20 mouse cellular contexts compared by ENCODE assay signal in genomic region chr10:112648986-112649385, GRCm38 (mm10).
DNase-seq lines count a peak whose midpoint lies in the region.
"Had no signal": no experiment of that assay in that cellular context is flagged by ENCODE, and none has a peak within 500 bp of the region (broad histone marks: within the 10 kb centered on the region; RNA-seq: fewer than 3 reads in every experiment).

No protein-coding gene starts in this region.

- H3K9me3 ChIP-seq in embryonic facial prominence, embryonic 10.5 days: no peaks in the 10 kb centered on the region
- H3K9me3 ChIP-seq: embryonic facial prominence, embryonic 12.5 days; forebrain, embryonic 10.5 days; forebrain, embryonic 12.5 days; G1E had no signal

- H3K27me3 ChIP-seq in embryonic facial prominence, embryonic 10.5 days (replicated peaks; ENCODE audit: low read depth, poor library complexity, severe bottlenecking): no peaks in the 10 kb centered on the region
- H3K27me3 ChIP-seq: CH12.LX; embryonic facial prominence, embryonic 12.5 days; forebrain, embryonic 12.5 days had no signal

- no peaks in the 10 kb centered on the region for H3K4me1 ChIP-seq in embryonic facial prominence, embryonic 10.5 days
- H3K4me1 ChIP-seq: embryonic facial prominence, embryonic 12.5 days; forebrain, embryonic 10.5 days; forebrain, embryonic 12.5 days had no signal

- H3K36me3 ChIP-seq in embryonic facial prominence, embryonic 10.5 days (replicated peaks): no peaks in the 10 kb centered on the region
- H3K36me3 ChIP-seq: embryonic facial prominence, embryonic 12.5 days; forebrain, embryonic 10.5 days; forebrain, embryonic 12.5 days; G1E had no signal

- no peak overlapping the region for H3K4me3 ChIP-seq in embryonic facial prominence, embryonic 10.5 days
- H3K4me3 ChIP-seq: embryonic facial prominence, embryonic 12.5 days; erythroblast, embryonic 14.5 days; forebrain, embryonic 10.5 days; forebrain, embryonic 12.5 days had no signal

- 90% methylated on average over 3 of the region's 3 CpGs for WGBS in embryonic facial prominence, embryonic 10.5 days

- H3K27ac ChIP-seq in embryonic facial prominence, embryonic 10.5 days (replicated peaks): no peak overlapping the region
- H3K27ac ChIP-seq: embryonic facial prominence, embryonic 12.5 days; forebrain, embryonic 10.5 days; forebrain, embryonic 12.5 days had no signal

- peak; percentile 19 to 23 for DNase-seq in cerebellum, postnatal 14 days
- no peak for DNase-seq in cerebellum, adult 11 months
- peak; percentile 13 for DNase-seq in NIH3T3 (ENCODE audit: low read depth)
- no peak for DNase-seq in embryonic facial prominence, embryonic 10.5 days (ENCODE audit: low spot score)
- DNase-seq in frontal cortex, adult 2 months (ENCODE audit: extremely low spot score in 1 of 2, low spot score in 1 of 2): no peak
- DNase-seq: adrenal gland, adult 2 months; adrenal gland, postnatal 10 days; adrenal gland, postnatal 25 days; B cell, adult 2 months; cerebellum, adult 11-12 months; cerebellum, adult 2 months; cerebellum, adult 9-10 months; cerebellum, postnatal 25 days; embryo, embryonic 11 days had no signal

Comparison
In these comparisons a context has a peak if more than half of its experiments do, and no peak if none do; other contexts are left out.
1. DNase-seq: peak in cerebellum, postnatal 14 days (2 of 2) and NIH3T3 (single experiment); none in cerebellum, adult 11 months (single experiment), embryonic facial prominence, embryonic 10.5 days (single experiment) and frontal cortex, adult 2 months (0 of 2).